Mouse (Mus musculus): ENCODE data around the gene Map1lc3b. TPM values are rescaled to one million over a fixed set of nuclear protein-coding genes. Genes with fewer than 3 reads are reported as not detected.
"Not testable (repeated sequence)": the region's sequence is repeated elsewhere in the genome, so short reads cannot be mapped to it uniquely, and the experiment has no call there.

Gene Map1lc3b
- polyA plus RNA-seq, 1 experiment from 2014 or later, result 192 TPM

GRCm38 (mm10) chr8:121584730-121585129 lies 5.4 kb upstream of the Map1lc3b start:
- 0 out of 2 replicates have a peak, but pooled peaks have one; percentile 3 for ATAC-seq
- Histone ChIP-seq H3K9me3 (ENCODE audit: control insufficient read depth, low read length) (no peaks in the 10 kb centered on the region), H3K4me3 (ENCODE audit: low read length) (peak overlapping the region; percentile 65), H3K9ac (ENCODE audit: low read depth, low read length) (peak overlapping the region; percentile 76), H3K27me3 (replicated peaks; ENCODE audit: control insufficient read depth, insufficient read depth, low read length) (no peaks in the 10 kb centered on the region), H3K4me1 (ENCODE audit: control insufficient read depth, insufficient read depth, low read length) (peaks cover 13% of the 10 kb centered on the region), H3K36me3 (ENCODE audit: control insufficient read depth, insufficient read depth, low read length) (no peaks in the 10 kb centered on the region), H3K4me2 (ENCODE audit: low read depth, low read length) (peak overlapping the region; percentile 62), H3K27ac (ENCODE audit: low read length) (no peak overlapping the region)
- 41% methylated on average over 13 of the region's 13 CpGs for WGBS

DNA sequence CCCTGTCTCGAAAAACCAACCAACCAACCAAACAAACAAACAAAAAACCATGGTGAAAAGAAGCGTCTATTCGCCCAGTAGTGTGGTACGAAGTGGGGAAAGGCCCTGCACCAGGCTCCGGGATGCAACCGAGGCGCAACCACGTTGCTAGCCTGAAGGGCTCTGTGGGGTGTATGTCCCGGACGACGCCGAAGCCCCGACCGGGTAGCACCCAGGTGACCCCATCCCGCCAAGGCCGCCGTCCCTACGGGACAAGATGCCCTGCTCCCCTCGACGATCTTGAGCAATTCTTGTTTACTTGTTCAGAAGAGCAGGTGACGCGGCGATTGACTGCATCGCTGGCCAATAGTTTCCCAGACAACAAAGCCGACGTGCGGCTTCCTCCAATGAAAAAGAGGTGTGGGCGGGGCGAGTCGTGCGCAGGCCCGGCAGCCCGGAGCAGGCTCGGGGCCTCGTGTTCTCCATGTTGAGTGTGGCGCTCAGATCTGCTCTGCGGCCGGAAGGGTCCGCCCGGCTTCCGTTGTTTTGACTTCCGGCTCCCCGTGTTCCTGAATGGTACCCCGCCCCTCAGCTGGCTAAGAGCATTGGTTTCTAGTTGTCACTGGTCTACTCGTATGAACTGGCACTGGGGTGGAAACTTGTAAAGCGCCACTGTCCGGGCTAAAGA lies 4.9 kb upstream of the Map1lc3b start:
- Histone ChIP-seq H3K27ac (ENCODE audit: low read length) (no peak overlapping the region; the same call in 1 of the 2 replicates), H3K4me1 (ENCODE audit: control insufficient read depth, insufficient read depth, low read length) (peaks cover 13% of the 10 kb centered on the region), H3K9me3 (ENCODE audit: control insufficient read depth, low read length) (no peaks in the 10 kb centered on the region), H3K9ac (ENCODE audit: low read depth, low read length) (peak overlapping the region; percentile 76), H3K4me2 (ENCODE audit: low read depth, low read length) (peak overlapping the region; percentile 62), H3K27me3 (replicated peaks; ENCODE audit: control insufficient read depth, insufficient read depth, low read length) (no peaks in the 10 kb centered on the region), H3K36me3 (ENCODE audit: control insufficient read depth, insufficient read depth, low read length) (no peaks in the 10 kb centered on the region), H3K4me3 (ENCODE audit: low read length) (peak overlapping the region; percentile 65)
- ATAC-seq, result peak; percentile 95
- under 1% methylated on average over 47 of the region's 47 CpGs for WGBS

- H3K27ac ChIP-seq (ENCODE audit: low read length), result no peak overlapping the region
- H3K9me3 ChIP-seq (ENCODE audit: control insufficient read depth, low read length), result no peaks in the 10 kb centered on the region
- H3K9ac ChIP-seq (ENCODE audit: low read depth, low read length), result no peak overlapping the region
- H3K4me2 ChIP-seq (ENCODE audit: low read depth, low read length), result no peak overlapping the region
- whole genome bisulfite sequencing, result 85% methylated on average over 4 of the region's 4 CpGs
- H3K27me3 ChIP-seq (replicated peaks; ENCODE audit: control insufficient read depth, insufficient read depth, low read length), result no peaks in the 10 kb centered on the region
- H3K4me3 ChIP-seq (ENCODE audit: low read length), result no peak overlapping the region
- H3K36me3 ChIP-seq (ENCODE audit: control insufficient read depth, insufficient read depth, low read length), result no peaks in the 10 kb centered on the region
- peaks cover 22% of the 10 kb centered on the region for H3K4me1 ChIP-seq (ENCODE audit: control insufficient read depth, insufficient read depth, low read length)
- ATAC-seq, result no peak
These were observed 1.4 kb upstream of the Map1lc3b start for GRCm38 (mm10) chr8:121588750-121589149.

- H3K4me3 ChIP-seq (ENCODE audit: low read length), result no peak overlapping the region
- peaks cover 22% of the 10 kb centered on the region for H3K4me1 ChIP-seq (ENCODE audit: control insufficient read depth, insufficient read depth, low read length)
- ATAC-seq, result no peak
- 51% methylated on average over 2 of the region's 2 CpGs for WGBS
- no peaks in the 10 kb centered on the region for H3K36me3 ChIP-seq (ENCODE audit: control insufficient read depth, insufficient read depth, low read length)
- 0 out of 2 replicates have a peak overlapping the region, but pooled peaks have one; percentile 80 for H3K4me2 ChIP-seq (ENCODE audit: low read depth, low read length)
- H3K27me3 ChIP-seq (replicated peaks; ENCODE audit: control insufficient read depth, insufficient read depth, low read length), result no peaks in the 10 kb centered on the region
- H3K27ac ChIP-seq (ENCODE audit: low read length), result no peak overlapping the region
- H3K9ac ChIP-seq (ENCODE audit: low read depth, low read length), result peak overlapping the region; percentile 94
- no peaks in the 10 kb centered on the region for H3K9me3 ChIP-seq (ENCODE audit: control insufficient read depth, low read length)
These were observed 895 bp upstream of the Map1lc3b start for GRCm38 (mm10) chr8:121589205-121589726.

GRCm38 (mm10) chr8:121591178-121592066 lies 1.3 kb downstream of the Map1lc3b start:
- peak overlapping the region; percentile 94 for H3K4me3 ChIP-seq (ENCODE audit: low read length)
- peak overlapping the region; percentile 80 for H3K4me2 ChIP-seq (ENCODE audit: low read depth, low read length)
- H3K27ac ChIP-seq (ENCODE audit: low read length), result peak overlapping the region; percentile 66
- H3K9ac ChIP-seq (ENCODE audit: low read depth, low read length), result peak overlapping the region; percentile 94
- H3K27me3 ChIP-seq (replicated peaks; ENCODE audit: control insufficient read depth, insufficient read depth, low read length), result no peaks in the 10 kb centered on the region
- peak; percentile 43 for ATAC-seq
- peaks cover 8% of the 10 kb centered on the region; the same call in 1 of the 2 replicates for H3K36me3 ChIP-seq (ENCODE audit: control insufficient read depth, insufficient read depth, low read length)
- H3K4me1 ChIP-seq (ENCODE audit: control insufficient read depth, insufficient read depth, low read length), result peaks cover 18% of the 10 kb centered on the region
- 10% methylated on average over 20 of the region's 20 CpGs for WGBS
- H3K9me3 ChIP-seq (ENCODE audit: control insufficient read depth, low read length), result no peaks in the 10 kb centered on the region

- H3K27me3 ChIP-seq (replicated peaks; ENCODE audit: control insufficient read depth, insufficient read depth, low read length), result no peaks in the 10 kb centered on the region
- 91% methylated on average over 5 of the region's 5 CpGs for WGBS
- H3K27ac ChIP-seq (ENCODE audit: low read length), result no peak overlapping the region
- H3K4me3 ChIP-seq (ENCODE audit: low read length), result no peak overlapping the region
- ATAC-seq, result no peak
- H3K4me1 ChIP-seq (ENCODE audit: control insufficient read depth, insufficient read depth, low read length), result peaks cover 18% of the 10 kb centered on the region
- H3K9me3 ChIP-seq (ENCODE audit: control insufficient read depth, low read length), result no peaks in the 10 kb centered on the region
- H3K9ac ChIP-seq (ENCODE audit: low read depth, low read length), result no peak overlapping the region
- H3K4me2 ChIP-seq (ENCODE audit: low read depth, low read length), result no peak overlapping the region
- H3K36me3 ChIP-seq (ENCODE audit: control insufficient read depth, insufficient read depth, low read length), result peaks cover 18% of the 10 kb centered on the region
These were observed 3.1 kb downstream of the Map1lc3b start for GRCm38 (mm10) chr8:121593293-121593692.

DNA sequence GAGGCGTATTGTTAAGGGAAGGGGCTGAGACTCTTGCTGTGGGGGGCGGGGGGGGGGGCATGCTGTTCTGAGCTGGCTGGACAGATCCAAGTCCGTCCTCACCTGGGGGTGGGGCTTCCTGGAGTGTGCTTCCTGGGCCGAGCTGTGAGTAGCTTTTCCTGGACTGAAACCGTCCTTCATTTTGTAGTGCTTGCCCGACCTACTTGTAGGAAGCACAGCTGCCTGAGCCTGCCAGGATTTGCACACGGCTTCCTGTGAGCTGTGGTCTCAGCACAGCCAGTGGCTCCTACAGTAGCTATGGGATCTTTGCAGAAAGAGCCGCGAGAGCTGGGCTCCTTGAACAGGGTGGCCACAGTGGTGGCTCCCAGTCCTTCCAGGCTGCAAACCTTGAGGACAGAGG lies 3.8 kb downstream of the Map1lc3b start:
- H3K4me3 ChIP-seq (ENCODE audit: low read length), result no peak overlapping the region
- no peak for ATAC-seq
- H3K27ac ChIP-seq (ENCODE audit: low read length), result no peak overlapping the region
- 70% methylated on average over 9 of the region's 9 CpGs for WGBS
- H3K9ac ChIP-seq (ENCODE audit: low read depth, low read length), result no peak overlapping the region
- no peaks in the 10 kb centered on the region for H3K9me3 ChIP-seq (ENCODE audit: control insufficient read depth, low read length)
- peaks cover 18% of the 10 kb centered on the region for H3K4me1 ChIP-seq (ENCODE audit: control insufficient read depth, insufficient read depth, low read length)
- H3K36me3 ChIP-seq (ENCODE audit: control insufficient read depth, insufficient read depth, low read length), result peaks cover 18% of the 10 kb centered on the region
- no peak overlapping the region for H3K4me2 ChIP-seq (ENCODE audit: low read depth, low read length)
- no peaks in the 10 kb centered on the region for H3K27me3 ChIP-seq (replicated peaks; ENCODE audit: control insufficient read depth, insufficient read depth, low read length)

DNA sequence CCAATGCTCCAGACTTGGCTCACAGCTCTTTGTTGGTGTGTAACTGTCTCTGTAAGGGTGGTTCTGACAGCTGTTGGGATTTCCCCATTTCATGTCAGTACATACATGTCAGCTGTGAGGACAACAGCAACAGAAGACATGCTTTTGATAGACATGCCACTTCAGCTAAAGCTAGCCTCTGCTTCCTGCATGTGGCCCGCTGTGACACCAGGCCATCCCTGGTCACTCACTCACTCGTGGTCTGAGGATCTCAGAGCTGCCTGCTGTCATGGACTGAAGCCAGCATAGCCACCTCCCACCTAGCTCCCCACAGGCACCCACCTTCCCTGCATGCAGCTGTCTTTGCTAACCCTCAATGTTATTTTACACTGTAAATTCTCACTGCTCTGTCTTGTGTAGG lies 7.3 kb downstream of the Map1lc3b start:
- not testable (repeated sequence) for H3K4me2 ChIP-seq (ENCODE audit: low read depth, low read length); H3K27me3 ChIP-seq (replicated peaks; ENCODE audit: control insufficient read depth, insufficient read depth, low read length); ATAC-seq; H3K4me3 ChIP-seq (ENCODE audit: low read length); H3K4me1 ChIP-seq (ENCODE audit: control insufficient read depth, insufficient read depth, low read length); H3K9me3 ChIP-seq (ENCODE audit: control insufficient read depth, low read length); H3K27ac ChIP-seq (ENCODE audit: low read length); H3K9ac ChIP-seq (ENCODE audit: low read depth, low read length)
- WGBS, result 79% methylated on average over 2 of the region's 2 CpGs
- peaks cover 20% of the 10 kb centered on the region for H3K36me3 ChIP-seq (ENCODE audit: control insufficient read depth, insufficient read depth, low read length)

DNA sequence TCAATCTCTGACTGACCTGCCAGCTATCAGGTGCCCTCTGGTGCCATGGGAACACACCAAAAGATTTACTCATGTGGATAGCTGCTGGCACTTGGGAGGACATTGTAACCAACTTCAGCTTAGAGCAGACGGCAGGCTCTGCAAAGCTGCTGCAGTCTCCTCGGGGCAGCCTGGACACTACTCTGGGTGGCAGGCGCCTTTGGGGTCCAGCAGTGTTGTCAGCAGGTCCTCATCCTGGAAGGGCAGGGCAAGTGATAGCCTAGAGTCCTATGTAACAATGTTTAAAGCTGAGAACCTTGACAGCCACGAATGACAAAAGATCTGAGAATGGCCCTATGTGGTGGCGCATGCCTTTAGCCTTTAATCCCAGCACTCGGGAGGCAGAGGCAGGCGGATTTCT lies 8.0 kb downstream of the Map1lc3b start:
- no peaks in the 10 kb centered on the region for H3K9me3 ChIP-seq (ENCODE audit: control insufficient read depth, low read length)
- H3K36me3 ChIP-seq (ENCODE audit: control insufficient read depth, insufficient read depth, low read length), result peaks cover 20% of the 10 kb centered on the region
- H3K9ac ChIP-seq (ENCODE audit: low read depth, low read length), result no peak overlapping the region
- no peak overlapping the region for H3K4me2 ChIP-seq (ENCODE audit: low read depth, low read length)
- no peak overlapping the region for H3K27ac ChIP-seq (ENCODE audit: low read length)
- H3K4me3 ChIP-seq (ENCODE audit: low read length), result no peak overlapping the region
- no peaks in the 10 kb centered on the region for H3K4me1 ChIP-seq (ENCODE audit: control insufficient read depth, insufficient read depth, low read length)
- 89% methylated on average over 7 of the region's 7 CpGs for WGBS
- no peaks in the 10 kb centered on the region for H3K27me3 ChIP-seq (replicated peaks; ENCODE audit: control insufficient read depth, insufficient read depth, low read length)
- no peak for ATAC-seq
